13 mouse cellular contexts compared by ENCODE assay signal in the genomic region with DNA sequence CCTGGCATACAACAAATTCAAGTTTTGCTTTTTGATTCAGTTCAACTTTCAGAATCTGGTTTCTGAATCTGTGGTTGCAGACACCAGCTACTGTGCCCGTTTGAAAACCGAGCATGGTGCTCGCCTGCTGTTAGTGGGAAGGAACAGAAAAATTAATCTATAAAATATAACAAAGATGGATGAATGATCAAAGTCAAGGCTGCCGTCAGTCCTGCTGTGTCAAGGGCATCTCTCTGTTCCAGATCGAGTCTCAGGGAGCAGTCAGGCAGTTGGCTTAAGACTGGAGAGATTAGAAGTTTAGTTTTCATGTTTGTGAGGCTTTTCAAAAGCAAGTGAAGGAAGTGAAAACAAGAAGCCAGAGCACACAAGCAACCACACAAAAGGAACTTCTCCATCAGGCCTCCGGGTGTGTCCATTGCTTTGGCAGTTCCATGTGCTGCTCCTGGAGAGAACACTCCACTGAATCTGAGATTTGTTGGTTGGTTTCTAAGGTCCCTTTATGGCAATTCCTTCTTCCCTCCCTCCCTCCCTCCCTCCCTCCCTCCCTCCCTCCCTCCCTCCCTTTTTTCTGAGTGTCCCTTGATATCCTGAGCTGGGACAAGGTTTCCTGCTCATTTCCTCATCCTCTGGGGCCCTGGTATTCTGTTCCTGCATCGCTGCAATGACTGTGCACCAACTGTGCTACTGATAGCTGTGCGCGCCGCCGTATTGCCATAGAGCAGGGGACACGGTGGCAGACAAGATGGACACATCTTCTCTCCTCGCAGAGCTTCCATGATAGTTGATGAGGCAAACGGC.
DNase-seq lines count a peak whose midpoint lies in the region; ATAC-seq and TF ChIP-seq lines count a peak whose summit lies in the region.
"Had no signal": no experiment of that assay in that cellular context is flagged by ENCODE, and none has a peak within 500 bp of the region (broad histone marks: within the 10 kb centered on the region; RNA-seq: fewer than 3 reads in every experiment).

No protein-coding gene starts in this region.

- H3K27ac ChIP-seq in kidney, embryonic 14.5 days (ENCODE audit: low read depth, low read length) = no peak overlapping the region; the same call in 1 of the 2 replicates
- H3K27ac ChIP-seq in spleen, adult 2 months (ENCODE audit: insufficient read depth, low read length) = peak overlapping the region; percentile 62; the same call in 1 of the 2 replicates
- no peak overlapping the region for H3K27ac ChIP-seq in forebrain, embryonic 12.5 days
- H3K27ac ChIP-seq: midbrain, embryonic 12.5 days had no signal

- H3K4me1 ChIP-seq in kidney, embryonic 14.5 days (ENCODE audit: control insufficient read depth, insufficient read depth, low read length) = peaks cover 36% of the 10 kb centered on the region
- H3K4me1 ChIP-seq in spleen, adult 2 months (ENCODE audit: control insufficient read depth, insufficient read depth, insufficient read length) = peaks cover 6% of the 10 kb centered on the region; the same call in 1 of the 2 replicates
- peaks cover 18% of the 10 kb centered on the region for H3K4me1 ChIP-seq in forebrain, embryonic 12.5 days

- H3K9me3 ChIP-seq in kidney, embryonic 14.5 days (ENCODE audit: control insufficient read depth, low read length) = no peaks in the 10 kb centered on the region
- no peaks in the 10 kb centered on the region for H3K9me3 ChIP-seq in forebrain, embryonic 12.5 days
- H3K9me3 ChIP-seq: midbrain, embryonic 12.5 days had no signal

- 0 out of 2 replicates have a peak, but pooled peaks have one; percentile 4 for ATAC-seq in kidney, embryonic 14.5 days (ENCODE audit: low FRiP score, low TSS enrichment)
- no peak for ATAC-seq in forebrain, embryonic 12.5 days (ENCODE audit: low FRiP score)

- no peak for TF ChIP-seq CTCF in spleen, adult 2 months (IDR thresholded peaks at IDR 0.05; ENCODE audit: extremely low read depth, insufficient read depth, insufficient read length, insufficient replicate concordance)

- no peak for TF ChIP-seq POLR2A in spleen, adult 2 months (IDR thresholded peaks at IDR 0.05; ENCODE audit: low read depth, low read length)

- no peak overlapping the region for H3K4me2 ChIP-seq in kidney, embryonic 14.5 days (replicated peaks; ENCODE audit: low read depth, low read length)
- H3K4me2 ChIP-seq in forebrain, embryonic 12.5 days = no peak overlapping the region
- H3K4me2 ChIP-seq: midbrain, embryonic 12.5 days had no signal

- no peaks in the 10 kb centered on the region for H3K36me3 ChIP-seq in kidney, embryonic 14.5 days (ENCODE audit: control insufficient read depth, insufficient read depth, low read length)
- no peaks in the 10 kb centered on the region for H3K36me3 ChIP-seq in spleen, adult 2 months (ENCODE audit: control insufficient read depth, insufficient read depth, low read length)
- H3K36me3 ChIP-seq in forebrain, embryonic 12.5 days (replicated peaks) = no peaks in the 10 kb centered on the region
- H3K36me3 ChIP-seq: midbrain, embryonic 12.5 days had no signal

- no peak overlapping the region for H3K4me3 ChIP-seq in kidney, embryonic 14.5 days (ENCODE audit: low read length)
- peak overlapping the region; percentile 28; the same call in 1 of the 2 replicates for H3K4me3 ChIP-seq in spleen, adult 2 months (ENCODE audit: extremely low read depth, insufficient read depth, insufficient read length)
- H3K4me3 ChIP-seq in forebrain, embryonic 12.5 days (replicated peaks) = no peak overlapping the region
- H3K4me3 ChIP-seq: midbrain, embryonic 12.5 days had no signal

- no peaks in the 10 kb centered on the region for H3K27me3 ChIP-seq in kidney, embryonic 14.5 days (ENCODE audit: control insufficient read depth, insufficient read depth, low read length)
- H3K27me3 ChIP-seq in spleen, adult 2 months (ENCODE audit: control insufficient read depth, insufficient read depth, low read length) = no peaks in the 10 kb centered on the region
- H3K27me3 ChIP-seq in forebrain, embryonic 12.5 days = 0 out of 2 replicates have a peak, but pooled peaks cover 3% of the 10 kb centered on the region
- H3K27me3 ChIP-seq: midbrain, embryonic 12.5 days had no signal

- no peak overlapping the region for H3K9ac ChIP-seq in kidney, embryonic 14.5 days (ENCODE audit: low read depth, low read length)
- no peak overlapping the region for H3K9ac ChIP-seq in forebrain, embryonic 12.5 days
- H3K9ac ChIP-seq: midbrain, embryonic 12.5 days had no signal

- peak; percentile 66 to 84 for DNase-seq in adrenal gland, adult (ENCODE audit: inconsistent age in 2 of 2, low spot score in 1 of 2)
- DNase-seq in adrenal gland, postnatal 25 days = no peak
- DNase-seq in kidney, postnatal 14 days = no peak
- DNase-seq in spleen, adult 2 months (ENCODE audit: low read depth in 1 of 2, low spot score in 2 of 2) = no peak
- no peak for DNase-seq in spleen, postnatal 14 days (ENCODE audit: low spot score in 2 of 2)
- DNase-seq in ovary, adult 18-20 months (ENCODE audit: low spot score) = no peak
- DNase-seq: cerebellum, postnatal 25 days; gastrocnemius, postnatal 25 days; kidney, postnatal 10 days; thymus, postnatal 4 days had no signal

- WGBS in kidney, embryonic 14.5 days = 52% methylated on average over 14 of the region's 14 CpGs
- 24% methylated on average over 14 of the region's 14 CpGs for WGBS in spleen, adult 2 months
- WGBS in forebrain, embryonic 12.5 days = 84% methylated on average over 14 of the region's 14 CpGs

Comparison
In these comparisons a context has a peak if more than half of its experiments do, and no peak if none do; other contexts are left out.
1. DNase-seq: peak in adrenal gland, adult (2 of 2); none in adrenal gland, postnatal 25 days (single experiment), kidney, postnatal 14 days (single experiment), spleen, adult 2 months (0 of 2), spleen, postnatal 14 days (0 of 2) and ovary, adult 18-20 months (single experiment).